Mouse (Mus musculus): ENCODE results near the gene Pik3ap1.

DNA sequence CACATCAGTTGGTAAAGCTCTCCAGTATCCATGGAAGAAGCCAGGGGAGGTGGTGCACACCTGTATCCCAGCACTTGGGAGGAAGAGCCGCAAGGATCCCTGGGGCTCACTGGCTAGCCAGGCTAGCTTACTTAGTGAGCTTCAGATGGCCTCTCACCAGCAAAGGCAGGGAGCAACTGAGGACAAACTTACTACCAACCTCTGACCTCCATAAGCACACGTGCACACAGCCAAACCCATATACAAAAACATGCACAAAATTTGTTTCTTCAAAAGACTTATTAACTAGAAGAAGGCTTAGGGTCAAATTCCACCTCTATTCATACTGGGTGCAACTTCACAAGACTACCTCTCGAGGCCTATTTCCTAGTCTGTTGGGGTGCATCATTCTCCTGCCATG is 124.2 kb downstream of the Pik3ap1 start:
- TF ChIP-seq CTCF (IDR thresholded peaks at IDR 0.05; ENCODE audit: borderline replicate concordance, insufficient read depth, low read length) (no peak), POLR2A (IDR thresholded peaks at IDR 0.05; ENCODE audit: low read depth, low read length) (no peak)
